Mouse (Mus musculus): ENCODE measurements around the gene Tmco5.

- TF ChIP-seq CTCF (IDR thresholded peaks at IDR 0.05; ENCODE audit: borderline replicate concordance, insufficient read depth, low read depth, low read length) (no peak), POLR2A (IDR thresholded peaks at IDR 0.05; ENCODE audit: borderline replicate concordance, insufficient read depth, low read length) (no peak)
These were observed 63.3 kb downstream of the Tmco5 start for GRCm38 (mm10) chr2:116941816-116942215.

All from cerebellum, adult 2 months (tissue).